Mouse (Mus musculus): Measurements from ENCODE around the gene Rec8. TPM values are rescaled to one million over a fixed set of nuclear protein-coding genes. Genes with fewer than 3 reads are reported as not detected.

Gene Rec8
- polyA plus RNA-seq, 1 experiment = not detected

GRCm38 (mm10) chr14:55660636-55661035 is 42.8 kb downstream of the Rec8 start:
- no peak overlapping the region for H3ac ChIP-seq (ENCODE audit: control insufficient read depth, insufficient read length, low read depth)
- peaks cover 23% of the 10 kb centered on the region for H3K36me3 ChIP-seq (ENCODE audit: control insufficient read depth, insufficient read depth)
- H3K27me3 ChIP-seq (ENCODE audit: control insufficient read depth, insufficient read depth, insufficient read length) = no peaks in the 10 kb centered on the region
- H3K4me3 ChIP-seq (ENCODE audit: insufficient read depth, poor library complexity, severe bottlenecking) = no peak overlapping the region
- H3K79me2 ChIP-seq (ENCODE audit: control insufficient read depth, insufficient read depth) = peaks cover 19% of the 10 kb centered on the region
- no peaks in the 10 kb centered on the region for H3K79me3 ChIP-seq (ENCODE audit: low read depth)
- TF ChIP-seq CTCF (IDR thresholded peaks at IDR 0.05; ENCODE audit: control insufficient read depth, insufficient read depth, insufficient read length) (no peak), USF1 (IDR thresholded peaks at IDR 0.05; ENCODE audit: low read depth) (no peak), MYOG (IDR thresholded peaks at IDR 0.05; ENCODE audit: control insufficient read depth, extremely low read depth, insufficient read length) (no peak), FOSL1 (IDR thresholded peaks at IDR 0.05; ENCODE audit: insufficient read depth, low read length, poor library complexity, severe bottlenecking) (no peak), CEBPB (IDR thresholded peaks at IDR 0.05; ENCODE audit: low read depth) (no peak), MYOD1 (IDR thresholded peaks at IDR 0.05; ENCODE audit: control insufficient read depth, insufficient read length, low read depth) (no peak), MAX (IDR thresholded peaks at IDR 0.05) (no peak)

DNA sequence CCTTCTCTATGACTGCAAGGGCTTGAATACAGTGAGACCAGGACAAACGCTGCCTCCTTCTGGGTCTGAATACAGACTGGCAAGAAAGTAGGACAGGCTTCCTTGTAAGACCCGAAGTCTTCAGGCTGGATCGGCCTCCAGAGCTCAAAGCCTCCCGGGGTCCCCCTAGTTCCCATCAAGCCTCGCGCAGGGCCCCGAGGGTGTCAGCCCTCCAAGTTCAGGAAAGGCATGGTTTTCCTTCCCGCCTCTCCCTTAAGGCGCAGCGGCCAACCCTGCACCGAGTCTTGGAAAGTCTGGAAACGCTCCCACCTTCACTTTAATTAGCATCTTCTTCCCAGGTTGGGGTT is 53.6 kb downstream of the Rec8 start:
- peaks cover 54% of the 10 kb centered on the region for H3K79me3 ChIP-seq (ENCODE audit: low read depth)

GRCm38 (mm10) chr14:55671833-55672740 is 54.2 kb downstream of the Rec8 start, which contains the start of the genes Gmpr2 and Nedd8:
Gmpr2 (plus strand) TSS chr14:55671941.
Nedd8 (minus strand) TSS chr14:55672124.
- TF ChIP-seq MYOG (IDR thresholded peaks at IDR 0.05; ENCODE audit: control insufficient read depth, extremely low read depth, insufficient read length) (no peak), MYOD1 (IDR thresholded peaks at IDR 0.05; ENCODE audit: control insufficient read depth, insufficient read length, low read depth) (no peak), CTCF (IDR thresholded peaks at IDR 0.05; ENCODE audit: control insufficient read depth, insufficient read depth, insufficient read length) (no peak), MAX (IDR thresholded peaks at IDR 0.05) (peak; percentile 89), USF1 (IDR thresholded peaks at IDR 0.05; ENCODE audit: low read depth) (no peak)
- H3ac ChIP-seq (ENCODE audit: control insufficient read depth, insufficient read length, low read depth) = peak within 1 kb of the TSS; percentile 92
- H3K79me3 ChIP-seq (ENCODE audit: low read depth) = peaks cover 50% of the 10 kb centered on the region
- peak within 1 kb of the TSS; percentile 75 for H3K4me3 ChIP-seq (ENCODE audit: insufficient read depth, poor library complexity, severe bottlenecking)
- H3K79me2 ChIP-seq (ENCODE audit: control insufficient read depth, insufficient read depth) = peaks cover 70% of the 10 kb centered on the region
- peaks cover 44% of the 10 kb centered on the region for H3K36me3 ChIP-seq (ENCODE audit: control insufficient read depth, insufficient read depth)
- no peaks in the 10 kb centered on the region for H3K27me3 ChIP-seq (ENCODE audit: control insufficient read depth, insufficient read depth, insufficient read length)

More for the DNA sequence above, 53.6 kb downstream of the Rec8 start:
- Histone ChIP-seq H3K36me3 (ENCODE audit: control insufficient read depth, insufficient read depth) (peaks cover 37% of the 10 kb centered on the region), H3K4me3 (ENCODE audit: insufficient read depth, poor library complexity, severe bottlenecking) (peak overlapping the region; percentile 75), H3K79me2 (ENCODE audit: control insufficient read depth, insufficient read depth) (peaks cover 76% of the 10 kb centered on the region), H3K27me3 (ENCODE audit: control insufficient read depth, insufficient read depth, insufficient read length) (no peaks in the 10 kb centered on the region), H3ac (ENCODE audit: control insufficient read depth, insufficient read length, low read depth) (peak overlapping the region; percentile 92)
- no peak for TF ChIP-seq MYOD1 (IDR thresholded peaks at IDR 0.05; ENCODE audit: control insufficient read depth, insufficient read length, low read depth)
- TF ChIP-seq MAX (IDR thresholded peaks at IDR 0.05) = no peak
- no peak for TF ChIP-seq CEBPB (IDR thresholded peaks at IDR 0.05; ENCODE audit: low read depth)
- TF ChIP-seq MYOG (IDR thresholded peaks at IDR 0.05; ENCODE audit: control insufficient read depth, extremely low read depth, insufficient read length) = no peak
- TF ChIP-seq FOSL1 (IDR thresholded peaks at IDR 0.05; ENCODE audit: insufficient read depth, low read length, poor library complexity, severe bottlenecking) = no peak
- no peak for TF ChIP-seq CTCF (IDR thresholded peaks at IDR 0.05; ENCODE audit: control insufficient read depth, insufficient read depth, insufficient read length)
- no peak for TF ChIP-seq USF1 (IDR thresholded peaks at IDR 0.05; ENCODE audit: low read depth)

DNA sequence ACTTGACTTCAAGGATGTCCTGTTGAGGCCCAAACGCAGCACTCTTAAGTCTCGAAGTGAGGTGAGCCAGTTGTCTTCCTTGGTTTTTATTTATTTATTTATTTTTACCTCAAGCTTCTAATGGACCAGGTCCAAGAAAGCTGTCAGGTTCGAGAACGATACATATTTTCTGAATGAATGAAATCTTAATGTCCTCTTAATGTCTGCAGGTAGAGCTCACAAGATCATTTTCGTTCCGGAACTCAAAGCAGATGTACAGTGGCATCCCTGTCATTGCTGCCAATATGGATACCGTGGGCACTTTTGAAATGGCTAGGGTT is 54.9 kb downstream of the Rec8 start:
- TF ChIP-seq FOSL1 (IDR thresholded peaks at IDR 0.05; ENCODE audit: insufficient read depth, low read length, poor library complexity, severe bottlenecking) (no peak), CEBPB (IDR thresholded peaks at IDR 0.05; ENCODE audit: low read depth) (no peak), MYOD1 (IDR thresholded peaks at IDR 0.05; ENCODE audit: control insufficient read depth, insufficient read length, low read depth) (no peak), MYOG (IDR thresholded peaks at IDR 0.05; ENCODE audit: control insufficient read depth, extremely low read depth, insufficient read length) (no peak), CTCF (IDR thresholded peaks at IDR 0.05; ENCODE audit: control insufficient read depth, insufficient read depth, insufficient read length) (no peak), USF1 (IDR thresholded peaks at IDR 0.05; ENCODE audit: low read depth) (no peak), MAX (IDR thresholded peaks at IDR 0.05) (no peak)
- peak overlapping the region; percentile 75 for H3K4me3 ChIP-seq (ENCODE audit: insufficient read depth, poor library complexity, severe bottlenecking)
- peak overlapping the region; percentile 62 for H3ac ChIP-seq (ENCODE audit: control insufficient read depth, insufficient read length, low read depth)
- peaks cover 46% of the 10 kb centered on the region for H3K79me3 ChIP-seq (ENCODE audit: low read depth)
- peaks cover 64% of the 10 kb centered on the region for H3K79me2 ChIP-seq (ENCODE audit: control insufficient read depth, insufficient read depth)
- no peaks in the 10 kb centered on the region for H3K27me3 ChIP-seq (ENCODE audit: control insufficient read depth, insufficient read depth, insufficient read length)
- H3K36me3 ChIP-seq (ENCODE audit: control insufficient read depth, insufficient read depth) = peaks cover 50% of the 10 kb centered on the region

Other genes with a start within 250 kb of the Rec8 start
- 45.9 TPM for gene Dhrs4, start 139.3 kb upstream of the Rec8 start, polyA plus RNA-seq (2012; fragmentation: generic; extraction: Trizol)
- gene Carmil3, start 127.4 kb upstream of the Rec8 start, polyA plus RNA-seq (2012; fragmentation: generic; extraction: Trizol) = 0.23 TPM
- not detected for gene Cpne6, start 107.6 kb upstream of the Rec8 start, polyA plus RNA-seq (2012; fragmentation: generic; extraction: Trizol)
- gene Nrl, start 93.1 kb upstream of the Rec8 start, polyA plus RNA-seq (2012; fragmentation: generic; extraction: Trizol) = not detected
- gene Pck2, start 77.8 kb upstream of the Rec8 start, polyA plus RNA-seq (2012; fragmentation: generic; extraction: Trizol) = 87.9 TPM
- gene Dcaf11, start 58.0 kb upstream of the Rec8 start, polyA plus RNA-seq (2012; fragmentation: generic; extraction: Trizol) = 15.8 TPM
- gene A730061H03Rik, start 57.6 kb upstream of the Rec8 start, polyA plus RNA-seq (2012; fragmentation: generic; extraction: Trizol) = 0.16 TPM
- gene Fitm1, start 42.4 kb upstream of the Rec8 start, polyA plus RNA-seq (2012; fragmentation: generic; extraction: Trizol) = 0.40 TPM
- gene Psme1, start 39.9 kb upstream of the Rec8 start, polyA plus RNA-seq (2012; fragmentation: generic; extraction: Trizol) = 63.7 TPM
- 7.5 TPM for gene Emc9, start 32.7 kb upstream of the Rec8 start, polyA plus RNA-seq (2012; fragmentation: generic; extraction: Trizol)
- 110 TPM for gene Psme2, start 26.9 kb upstream of the Rec8 start, polyA plus RNA-seq (2012; fragmentation: generic; extraction: Trizol)
- 9.4 TPM for gene Rnf31, start 26.3 kb upstream of the Rec8 start, polyA plus RNA-seq (2012; fragmentation: generic; extraction: Trizol)
- 3.3 TPM for gene Irf9, start 14.5 kb upstream of the Rec8 start, polyA plus RNA-seq (2012; fragmentation: generic; extraction: Trizol)
- 113 TPM for gene Ipo4, start 17.9 kb downstream of the Rec8 start, polyA plus RNA-seq (2012; fragmentation: generic; extraction: Trizol)
- gene Gm49378, start 19.9 kb downstream of the Rec8 start, polyA plus RNA-seq (2012; fragmentation: generic; extraction: Trizol) = 0.13 TPM
- gene Tm9sf1, start 25.8 kb downstream of the Rec8 start, polyA plus RNA-seq (2012; fragmentation: generic; extraction: Trizol) = 72.9 TPM
- gene Tssk4, start 32.1 kb downstream of the Rec8 start, polyA plus RNA-seq (2012; fragmentation: generic; extraction: Trizol) = 0.43 TPM
- gene Mdp1, start 42.5 kb downstream of the Rec8 start, polyA plus RNA-seq (2012; fragmentation: generic; extraction: Trizol) = 16.5 TPM
- gene Gmpr2, start 53.9 kb downstream of the Rec8 start, polyA plus RNA-seq (2012; fragmentation: generic; extraction: Trizol) = 23.8 TPM
- 478 TPM for gene Nedd8, start 54.1 kb downstream of the Rec8 start, polyA plus RNA-seq (2012; fragmentation: generic; extraction: Trizol)
- gene Tinf2, start 63.8 kb downstream of the Rec8 start, polyA plus RNA-seq (2012; fragmentation: generic; extraction: Trizol) = 24.4 TPM
- gene Tgm1, start 95.9 kb downstream of the Rec8 start, polyA plus RNA-seq (2012; fragmentation: generic; extraction: Trizol) = 0.07 TPM
- 11.9 TPM for gene Rabggta, start 104.2 kb downstream of the Rec8 start, polyA plus RNA-seq (2012; fragmentation: generic; extraction: Trizol)
- 63.7 TPM for gene Dhrs1, start 127.7 kb downstream of the Rec8 start, polyA plus RNA-seq (2012; fragmentation: generic; extraction: Trizol)
- gene Nop9, start 127.7 kb downstream of the Rec8 start, polyA plus RNA-seq (2012; fragmentation: generic; extraction: Trizol) = 38.6 TPM
- 0.05 TPM for gene Cideb, start 140.4 kb downstream of the Rec8 start, polyA plus RNA-seq (2012; fragmentation: generic; extraction: Trizol)
- 0.09 TPM for gene Ltb4r2, start 143.4 kb downstream of the Rec8 start, polyA plus RNA-seq (2012; fragmentation: generic; extraction: Trizol)
- 0.05 TPM for gene Ltb4r1, start 147.9 kb downstream of the Rec8 start, polyA plus RNA-seq (2012; fragmentation: generic; extraction: Trizol)
- gene Adcy4, start 166.1 kb downstream of the Rec8 start, polyA plus RNA-seq (2012; fragmentation: generic; extraction: Trizol) = 0.02 TPM
- 0.55 TPM for gene Ripk3, start 170.8 kb downstream of the Rec8 start, polyA plus RNA-seq (2012; fragmentation: generic; extraction: Trizol)
- 1.2 TPM for gene Nfatc4, start 205.1 kb downstream of the Rec8 start, polyA plus RNA-seq (2012; fragmentation: generic; extraction: Trizol)
- 0.13 TPM for gene Nynrin, start 236.0 kb downstream of the Rec8 start, polyA plus RNA-seq (2012; fragmentation: generic; extraction: Trizol)